Mouse (Mus musculus) induced T-regulatory cell, adult 2 months (primary cell): ENCODE data around the gene Hoxd9.
A peak's percentile ranks its signal among the peaks of the same experiment; 100 is the strongest.

Experiments used
- DNase-seq: peaks from one replicate; pipeline ENCODE4 v3.0.0-alpha.2; 2012; ENCODE audit warnings: low read depth

The Hoxd9 gene

DNA sequence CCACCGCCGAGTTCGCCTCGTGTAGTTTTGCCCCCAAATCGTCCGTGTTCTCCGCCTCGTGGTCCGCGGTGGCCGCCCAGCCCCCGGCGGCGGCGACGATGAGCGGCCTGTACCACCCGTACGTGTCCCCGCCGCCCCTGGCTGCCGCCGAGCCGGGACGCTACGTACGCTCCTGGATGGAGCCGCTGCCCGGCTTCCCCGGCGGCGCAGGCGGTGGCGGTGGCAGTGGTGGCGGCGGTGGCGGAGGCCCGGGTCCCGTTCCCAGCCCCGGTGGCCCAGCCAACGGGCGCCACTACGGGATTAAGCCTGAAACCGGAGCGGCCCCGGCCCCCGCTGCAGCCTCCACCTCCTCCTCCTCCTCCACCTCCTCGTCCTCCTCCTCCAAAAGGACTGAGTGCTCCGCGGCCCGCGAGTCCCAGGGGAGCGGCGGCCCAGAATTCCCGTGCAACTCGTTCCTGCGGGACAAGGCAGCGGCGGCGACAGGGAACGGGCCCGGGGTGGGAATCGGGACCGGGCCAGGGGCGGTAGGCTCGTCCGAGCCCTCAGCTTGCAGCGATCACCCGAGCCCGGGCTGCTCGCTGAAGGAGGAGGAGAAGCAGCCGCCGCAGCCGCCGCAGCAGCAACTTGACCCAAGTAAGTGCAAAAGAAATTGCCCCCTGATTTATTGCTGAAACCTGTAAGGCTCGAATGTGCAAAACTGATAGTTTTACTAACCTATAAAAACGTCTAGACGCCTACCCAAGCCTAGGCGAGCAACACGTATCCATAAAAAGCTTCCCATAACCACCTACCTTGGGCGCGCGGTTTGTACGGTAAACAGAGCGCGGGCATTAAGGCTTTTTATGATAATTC lies 900 bp downstream of the Hoxd9 start:
- DNase-seq: no peak

DNA sequence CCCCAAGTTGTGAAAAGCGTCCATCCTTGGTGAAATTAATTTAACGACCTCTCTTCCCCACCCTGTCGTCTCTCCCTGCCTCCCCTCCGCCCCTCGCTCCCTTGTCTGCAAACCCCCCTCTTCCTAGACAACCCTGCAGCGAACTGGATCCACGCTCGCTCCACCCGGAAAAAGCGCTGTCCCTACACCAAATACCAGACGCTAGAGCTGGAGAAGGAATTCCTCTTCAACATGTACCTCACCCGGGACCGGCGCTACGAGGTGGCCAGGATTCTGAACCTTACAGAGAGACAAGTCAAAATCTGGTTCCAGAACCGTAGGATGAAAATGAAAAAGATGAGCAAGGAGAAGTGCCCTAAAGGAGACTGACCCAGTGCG lies 1.5 kb downstream of the Hoxd9 start:
- no peak for DNase-seq

DNA sequence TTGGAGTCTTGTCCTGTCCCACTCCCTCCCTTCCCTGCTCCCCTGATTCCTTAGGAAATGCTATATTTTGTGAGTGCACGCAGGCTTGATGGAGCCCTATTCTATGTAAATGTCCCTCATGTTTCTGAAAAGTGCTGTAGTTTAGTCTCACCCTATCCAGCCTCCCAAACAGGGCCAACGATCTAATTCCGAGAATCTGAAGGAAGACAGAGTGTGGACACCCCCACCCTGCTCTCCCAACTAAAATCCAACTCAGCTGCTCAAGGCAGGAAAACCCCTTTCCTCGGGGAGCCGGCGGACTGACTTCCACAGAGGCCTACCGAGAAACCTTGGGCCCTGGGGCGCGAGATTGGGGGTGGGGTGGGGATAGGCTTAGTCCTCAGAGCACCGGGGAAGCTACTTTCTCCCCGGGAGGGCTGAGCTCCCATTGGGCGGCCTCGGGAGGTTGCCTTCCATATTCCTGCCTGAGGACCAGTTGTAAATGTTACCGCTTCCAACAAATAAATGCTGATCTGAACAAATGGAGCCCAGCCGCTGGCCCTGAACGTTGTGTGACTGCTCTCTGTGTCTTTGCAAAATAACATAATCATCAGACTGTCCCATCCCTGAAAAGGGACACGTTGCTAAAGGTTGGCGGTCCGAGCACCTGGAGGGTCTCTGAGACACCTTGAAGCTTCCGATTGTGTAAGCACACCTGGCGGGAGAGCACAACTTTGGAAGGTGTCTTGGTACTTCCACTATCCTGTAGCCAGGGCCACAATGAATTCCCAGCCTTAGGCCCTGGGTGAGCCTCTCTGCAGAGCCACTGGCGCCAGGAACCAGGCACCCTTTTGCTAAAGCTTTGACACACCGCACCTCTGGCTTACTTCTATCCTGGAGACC lies 2.4 kb downstream of the Hoxd9 start:
- no peak for DNase-seq

GRCm38 (mm10) chr2:74700546-74701112 lies 3.1 kb downstream of the Hoxd9 start:
- DNase-seq: no peak

- peak; percentile 78 for DNase-seq
These were observed 4.7 kb downstream of the Hoxd9 start for GRCm38 (mm10) chr2:74701949-74702819.

- DNase-seq: no peak
These were observed 5.3 kb downstream of the Hoxd9 start for GRCm38 (mm10) chr2:74702820-74703219.

DNA sequence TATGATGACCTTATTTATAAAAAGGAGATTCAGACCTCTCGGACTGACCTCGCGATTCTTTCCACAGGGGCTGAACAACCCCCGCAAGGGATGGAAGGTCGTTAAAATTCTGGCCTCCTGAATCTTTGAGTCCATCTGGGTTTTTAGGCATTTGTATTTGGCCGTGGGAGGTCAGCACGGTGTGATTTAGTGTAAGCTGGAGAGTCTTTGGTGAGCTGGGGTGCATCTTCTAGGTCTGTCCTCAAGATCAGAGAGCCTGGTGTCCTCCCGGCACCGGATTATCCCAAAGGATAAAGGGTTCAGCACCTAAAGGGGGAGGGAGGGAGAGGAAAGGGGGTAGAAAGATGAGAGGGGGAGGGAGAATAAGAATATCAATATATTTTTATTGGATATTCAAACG lies 5.8 kb downstream of the Hoxd9 start:
- no peak for DNase-seq

- DNase-seq: no peak
These were observed 6.3 kb downstream of the Hoxd9 start for GRCm38 (mm10) chr2:74703720-74704392.

DNA sequence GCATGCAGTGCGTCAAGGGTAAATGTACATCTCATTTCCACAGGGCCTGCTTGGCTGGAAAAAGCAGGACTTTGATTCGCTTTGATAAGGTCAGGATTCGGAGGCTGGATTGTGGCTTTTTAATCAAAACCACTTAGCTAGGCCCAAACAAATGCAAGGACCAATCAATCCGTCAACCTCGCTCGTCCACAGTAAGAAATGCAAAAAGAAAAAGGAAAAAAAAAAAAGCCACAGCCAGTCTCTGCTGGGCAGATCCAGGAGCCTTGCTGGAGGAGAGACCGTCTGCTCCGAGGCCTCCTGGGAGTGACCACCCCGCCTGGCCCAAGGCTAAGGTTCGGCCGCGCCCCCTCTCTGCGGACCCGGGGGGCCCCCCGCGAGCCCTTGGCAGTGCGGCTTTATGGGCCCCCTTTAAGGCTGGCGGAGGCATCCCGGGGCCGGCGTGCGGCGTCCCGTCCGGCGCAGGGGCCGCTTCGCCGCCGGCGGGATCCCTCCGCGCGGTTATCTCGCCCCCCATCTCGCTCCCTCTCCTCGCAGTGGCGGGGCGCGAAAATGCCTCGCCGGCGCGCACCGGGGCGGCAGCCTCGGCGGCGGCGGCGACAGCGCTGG lies 7.0 kb downstream of the Hoxd9 start, which contains the start of gene Hoxd8:
Gene Hoxd8 (plus strand): TSS at position 223 of the 606 bp plus-strand sequence.
- DNase-seq: no peak

GRCm38 (mm10) chr2:74704999-74705466 lies 7.5 kb downstream of the Hoxd9 start:
- peak; percentile 20 for DNase-seq

DNA sequence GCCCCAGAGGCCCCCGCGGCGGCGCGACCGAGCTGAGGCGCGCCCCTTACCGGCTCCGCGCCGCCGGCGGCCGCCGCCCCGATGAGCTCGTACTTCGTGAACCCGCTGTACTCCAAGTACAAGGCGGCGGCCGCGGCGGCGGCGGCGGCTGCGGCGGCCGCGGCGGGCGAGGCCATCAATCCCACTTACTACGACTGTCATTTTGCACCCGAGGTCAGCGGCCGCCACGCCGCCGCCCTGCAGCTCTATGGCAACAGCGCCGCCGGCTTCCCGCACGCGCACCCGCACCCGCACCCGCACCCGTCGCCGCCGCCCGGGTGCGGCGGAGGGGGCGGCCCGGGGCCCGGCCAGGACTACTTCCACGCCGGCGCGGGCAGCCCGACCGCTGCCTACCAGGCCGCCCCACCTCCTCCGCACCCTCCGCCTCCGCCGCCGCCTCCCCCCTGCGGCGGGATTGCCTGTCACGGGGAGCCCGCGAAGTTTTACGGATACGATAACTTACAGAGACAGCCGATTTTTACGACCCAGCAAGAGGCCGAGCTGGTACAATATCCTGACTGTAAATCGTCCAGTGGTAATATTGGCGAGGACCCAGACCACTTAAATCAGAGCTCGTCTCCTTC lies 8.1 kb downstream of the Hoxd9 start:
- DNase-seq: peak; percentile 22

DNA sequence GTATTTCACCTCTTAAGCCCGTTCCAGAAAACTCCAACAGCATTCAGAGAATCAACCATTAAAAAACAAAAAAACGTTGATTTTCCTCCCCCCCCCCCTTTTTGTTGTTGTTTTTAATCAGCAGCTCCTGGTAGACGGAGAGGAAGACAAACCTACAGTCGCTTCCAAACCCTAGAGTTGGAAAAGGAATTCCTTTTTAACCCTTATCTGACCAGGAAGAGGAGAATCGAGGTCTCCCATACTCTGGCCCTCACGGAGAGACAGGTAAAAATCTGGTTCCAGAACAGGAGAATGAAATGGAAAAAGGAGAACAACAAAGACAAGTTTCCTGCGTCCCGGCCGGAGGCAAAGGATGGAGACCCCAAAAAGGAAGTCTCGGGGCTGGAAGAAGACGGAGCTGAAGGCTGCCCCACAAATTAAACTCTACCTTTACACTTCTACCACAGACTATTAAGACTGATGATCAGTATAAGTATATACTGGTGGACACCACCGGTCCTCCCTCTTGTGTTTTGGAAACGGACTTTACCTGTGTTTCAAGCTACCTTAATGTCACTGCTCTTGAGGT lies 8.9 kb downstream of the Hoxd9 start:
- no peak for DNase-seq

GRCm38 (mm10) chr2:74707599-74707998 lies 10.1 kb downstream of the Hoxd9 start:
- no peak for DNase-seq

- DNase-seq: no peak
These were observed 11.1 kb downstream of the Hoxd9 start for GRCm38 (mm10) chr2:74708676-74709075.

DNA sequence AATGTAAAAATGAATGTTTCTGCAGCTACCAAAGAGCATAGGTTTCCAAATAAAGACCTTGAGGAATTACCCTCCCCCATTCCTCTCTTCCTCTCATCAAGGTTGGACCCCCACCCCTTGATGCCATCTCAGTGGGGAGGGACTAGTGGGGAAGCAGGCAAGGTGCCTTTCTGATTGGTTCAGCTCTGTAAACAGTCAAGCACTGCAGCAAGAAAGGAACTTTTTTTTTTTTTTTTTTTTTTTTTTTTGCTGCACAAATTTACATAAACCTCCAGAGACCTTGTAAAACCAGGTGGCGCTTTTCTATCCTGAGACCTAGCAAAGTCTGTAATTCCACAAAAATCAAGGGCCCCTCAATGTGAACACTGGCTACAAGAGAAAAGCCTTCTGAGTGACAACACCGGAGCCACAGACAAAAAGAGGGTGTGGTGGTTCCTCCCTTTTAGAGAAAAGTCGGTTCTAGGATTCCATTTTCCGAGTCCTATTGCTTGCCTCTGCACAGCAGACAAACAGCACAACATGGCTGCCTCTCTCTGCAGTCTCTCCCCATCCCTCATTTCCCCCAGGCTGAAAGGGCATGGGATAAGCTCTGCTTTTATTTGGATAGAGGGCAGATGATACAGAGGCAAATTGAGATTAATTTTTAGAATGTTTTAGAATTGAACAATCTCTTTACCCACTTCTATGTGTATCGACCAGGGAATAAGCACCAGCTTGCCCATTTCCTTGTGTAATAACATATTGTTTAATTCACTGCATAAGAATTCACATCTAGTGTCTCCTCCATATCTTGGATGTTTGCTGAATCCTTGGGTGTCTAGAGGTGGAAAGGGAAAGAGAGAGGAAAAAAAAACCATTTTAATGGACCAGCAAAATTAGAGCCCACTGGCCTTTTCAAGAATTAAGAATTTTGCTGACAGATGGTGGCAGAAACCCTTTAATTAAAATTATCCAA lies 12.2 kb downstream of the Hoxd9 start:
- DNase-seq: no peak

DNA sequence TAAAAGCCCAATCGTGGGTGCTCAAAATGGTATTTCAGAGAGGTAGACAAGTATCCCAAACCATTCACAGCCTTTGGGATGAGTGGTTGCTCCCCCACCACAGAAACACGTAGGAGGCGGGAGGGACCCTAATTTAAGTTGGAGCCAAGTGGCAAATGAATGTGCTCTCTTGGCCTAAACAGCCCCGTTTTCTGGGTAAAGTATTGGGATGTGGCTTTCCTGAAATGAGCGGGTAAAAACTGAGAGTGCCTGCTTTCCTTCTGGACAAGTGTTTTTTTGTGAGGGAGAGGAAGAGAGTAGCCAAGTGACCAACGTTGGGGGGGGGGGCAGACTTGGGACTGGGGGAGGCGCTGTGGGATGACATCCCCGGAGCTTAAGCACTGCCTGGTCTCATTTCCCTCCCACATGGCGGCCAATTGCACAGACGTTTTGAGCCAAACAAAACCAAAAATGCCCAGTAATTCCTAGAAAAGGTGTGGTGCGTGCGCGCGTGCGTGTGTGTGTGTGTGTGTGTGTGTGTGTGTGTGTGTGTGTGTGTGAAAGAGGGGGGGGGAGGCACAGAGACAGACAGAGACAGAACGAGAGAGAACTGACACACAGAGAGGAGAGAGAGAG lies 13.5 kb downstream of the Hoxd9 start:
- DNase-seq: no peak

DNA sequence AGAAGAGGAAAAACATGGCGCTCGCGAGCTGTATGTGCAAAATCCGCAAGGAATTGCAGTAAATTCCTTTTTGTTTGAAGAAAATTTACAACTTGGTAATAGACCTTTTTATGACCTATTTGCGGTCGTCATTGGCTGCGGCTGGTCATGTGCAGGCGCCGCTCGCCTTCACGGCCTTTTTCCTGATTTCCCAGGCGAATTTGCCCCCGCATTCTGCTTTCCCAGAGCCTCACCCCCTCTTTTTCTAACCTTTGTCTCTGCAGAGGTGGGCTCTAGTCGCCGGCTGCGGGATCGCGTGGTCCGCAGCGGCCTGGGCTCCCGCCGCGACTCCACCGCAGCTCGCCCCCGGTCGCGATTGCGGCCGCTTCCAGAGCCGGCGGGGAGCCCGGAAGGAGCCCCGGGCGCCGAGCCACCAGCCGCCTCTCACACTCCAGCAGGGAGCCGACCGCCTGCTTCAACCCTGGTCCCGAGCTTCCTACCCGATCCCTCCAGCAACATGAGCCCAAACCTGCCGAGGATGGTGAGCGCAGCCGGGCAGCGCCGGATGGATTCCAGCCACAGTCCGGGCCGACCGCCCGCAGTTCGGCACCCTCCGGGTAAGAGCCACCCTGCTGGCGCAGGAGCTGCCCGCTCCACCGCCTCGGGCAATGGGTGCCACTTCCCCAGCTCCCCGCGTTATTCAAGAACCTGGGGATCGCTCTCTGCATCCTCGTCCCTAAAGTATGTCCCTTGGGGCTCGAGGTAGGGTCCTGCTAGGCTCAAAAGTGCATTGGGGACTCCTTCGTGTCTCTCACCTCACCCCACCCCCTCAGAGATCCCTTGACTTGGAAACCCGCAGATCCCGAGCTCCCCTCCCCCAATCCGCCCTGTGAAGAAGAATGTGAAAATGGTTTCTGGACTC lies 14.4 kb downstream of the Hoxd9 start, which contains the start of the genes Hoxd3 and Hoxd4:
Gene Hoxd3 (plus strand): TSS at position 207 of the 901 bp plus-strand sequence.
Gene Hoxd4 (plus strand): TSS at position 209 of the 901 bp plus-strand sequence.
- DNase-seq: no peak
